In genomic region chr7:99330012-99330411, GRCm38 (mm10) we compare ENCODE assay signal across 23 mouse cellular contexts. TPM values are rescaled to one million over a fixed set of nuclear protein-coding genes. Genes with fewer than 3 reads are reported as not detected.
A peak's percentile ranks its signal among the peaks of the same experiment; 100 is the strongest.
DNase-seq lines count a peak whose midpoint lies in the region; ATAC-seq and TF ChIP-seq lines count a peak whose summit lies in the region.
"Had no signal": no experiment of that assay in that cellular context is flagged by ENCODE, and none has a peak within 500 bp of the region (broad histone marks: within the 10 kb centered on the region; RNA-seq: fewer than 3 reads in every experiment).

No protein-coding gene starts in this region.

- 87% methylated on average over 5 of the region's 5 CpGs for WGBS in forebrain, embryonic 10.5 days
- 89% methylated on average over 5 of the region's 5 CpGs for WGBS in forebrain, embryonic 13.5 days
- WGBS in intestine, embryonic 15.5 days = 67% methylated on average over 5 of the region's 5 CpGs
- 52% methylated on average over 5 of the region's 5 CpGs for WGBS in intestine, postnatal 0 days
- 66% methylated on average over 5 of the region's 5 CpGs for WGBS in intestine, embryonic 16.5 days

- no peak overlapping the region for H3K9ac ChIP-seq in forebrain, embryonic 13.5 days
- H3K9ac ChIP-seq in intestine, embryonic 15.5 days = no peak overlapping the region
- no peak overlapping the region for H3K9ac ChIP-seq in intestine, postnatal 0 days (ENCODE audit: low read depth, low read length)
- H3K9ac ChIP-seq in intestine, embryonic 16.5 days (ENCODE audit: low read depth, low read length) = no peak overlapping the region
- H3K9ac ChIP-seq: embryonic facial prominence, embryonic 12.5 days; forebrain, embryonic 12.5 days; forebrain, embryonic 15.5 days; forebrain, postnatal 0 days had no signal

- no peak overlapping the region for H3K4me2 ChIP-seq in forebrain, embryonic 13.5 days
- H3K4me2 ChIP-seq in intestine, embryonic 15.5 days (replicated peaks) = no peak overlapping the region
- no peak overlapping the region for H3K4me2 ChIP-seq in intestine, postnatal 0 days (replicated peaks; ENCODE audit: low read depth)
- no peak overlapping the region for H3K4me2 ChIP-seq in intestine, embryonic 16.5 days (ENCODE audit: low read depth, low read length)
- H3K4me2 ChIP-seq: embryonic facial prominence, embryonic 12.5 days; forebrain, embryonic 12.5 days; forebrain, embryonic 15.5 days had no signal

- H3K4me3 ChIP-seq in forebrain, embryonic 10.5 days = no peak overlapping the region
- no peak overlapping the region for H3K4me3 ChIP-seq in forebrain, embryonic 13.5 days
- no peak overlapping the region for H3K4me3 ChIP-seq in intestine, embryonic 15.5 days (replicated peaks)
- no peak overlapping the region for H3K4me3 ChIP-seq in intestine, postnatal 0 days (ENCODE audit: low read depth, low read length)
- H3K4me3 ChIP-seq in intestine, embryonic 16.5 days (ENCODE audit: low read length) = no peak overlapping the region
- H3K4me3 ChIP-seq: embryonic facial prominence, embryonic 10.5 days; embryonic facial prominence, embryonic 12.5 days; forebrain, embryonic 12.5 days; forebrain, embryonic 15.5 days had no signal

- TF ChIP-seq CTCF in intestine, postnatal 0 days (IDR thresholded peaks at IDR 0.05; ENCODE audit: low read depth) = no peak

- H3K27me3 ChIP-seq in forebrain, embryonic 10.5 days (ENCODE audit: poor library complexity, severe bottlenecking) = peaks cover 10% of the 10 kb centered on the region
- no peaks in the 10 kb centered on the region for H3K27me3 ChIP-seq in forebrain, embryonic 13.5 days
- no peaks in the 10 kb centered on the region for H3K27me3 ChIP-seq in intestine, embryonic 15.5 days (replicated peaks)
- H3K27me3 ChIP-seq in intestine, postnatal 0 days (replicated peaks; ENCODE audit: control insufficient read depth, insufficient read depth, low read length) = no peaks in the 10 kb centered on the region
- H3K27me3 ChIP-seq in intestine, embryonic 16.5 days (replicated peaks; ENCODE audit: control insufficient read depth, insufficient read depth, low read length) = no peaks in the 10 kb centered on the region
- H3K27me3 ChIP-seq: embryonic facial prominence, embryonic 12.5 days; forebrain, embryonic 12.5 days; forebrain, embryonic 15.5 days; Patski had no signal

- H3K36me3 ChIP-seq in forebrain, embryonic 10.5 days (replicated peaks) = peaks cover 6% of the 10 kb centered on the region; the same call in 1 of the 2 replicates
- 0 out of 2 replicates have a peak, but pooled peaks cover under 1% of the 10 kb centered on the region for H3K36me3 ChIP-seq in forebrain, embryonic 13.5 days (ENCODE audit: poor library complexity, severe bottlenecking)
- no peaks in the 10 kb centered on the region for H3K36me3 ChIP-seq in intestine, embryonic 15.5 days
- no peaks in the 10 kb centered on the region for H3K36me3 ChIP-seq in intestine, postnatal 0 days (ENCODE audit: control insufficient read depth, insufficient read depth)
- H3K36me3 ChIP-seq in intestine, embryonic 16.5 days (ENCODE audit: control insufficient read depth, insufficient read depth, low read length) = no peaks in the 10 kb centered on the region
- H3K36me3 ChIP-seq: embryonic facial prominence, embryonic 10.5 days; embryonic facial prominence, embryonic 12.5 days; forebrain, embryonic 15.5 days; G1E had no signal

- no peak for DNase-seq in forebrain, embryonic 10.5 days (ENCODE audit: extremely low spot score, low spot score)
- DNase-seq: adrenal gland, adult 8-10 months; adrenal gland, postnatal 14 days; adrenal gland, postnatal 36 days; B cell, adult 2 months; cerebellum, adult 11-12 months; cerebellum, adult 2 months; cerebellum, adult 9-10 months; cerebellum, postnatal 10 days; cerebellum, postnatal 25 days; forebrain, postnatal 0 days had no signal

- peak overlapping the region; percentile 75; the same call in 1 of the 2 replicates for H3K27ac ChIP-seq in forebrain, embryonic 10.5 days
- no peak overlapping the region for H3K27ac ChIP-seq in forebrain, embryonic 13.5 days
- H3K27ac ChIP-seq in intestine, embryonic 15.5 days = no peak overlapping the region
- no peak overlapping the region for H3K27ac ChIP-seq in intestine, postnatal 0 days (ENCODE audit: low read depth, low read length)
- no peak overlapping the region for H3K27ac ChIP-seq in intestine, embryonic 16.5 days (ENCODE audit: low read length)
- H3K27ac ChIP-seq: embryonic facial prominence, embryonic 12.5 days; forebrain, embryonic 15.5 days had no signal

- H3K4me1 ChIP-seq in forebrain, embryonic 10.5 days = peaks cover 29% of the 10 kb centered on the region
- peaks cover 9% of the 10 kb centered on the region for H3K4me1 ChIP-seq in forebrain, embryonic 13.5 days
- H3K4me1 ChIP-seq in intestine, embryonic 15.5 days (replicated peaks) = peaks cover 6% of the 10 kb centered on the region
- no peaks in the 10 kb centered on the region for H3K4me1 ChIP-seq in intestine, postnatal 0 days (replicated peaks; ENCODE audit: control insufficient read depth, insufficient read depth, low read length)
- no peaks in the 10 kb centered on the region for H3K4me1 ChIP-seq in intestine, embryonic 16.5 days (ENCODE audit: control insufficient read depth, insufficient read depth, low read length)

- no peak for ATAC-seq in forebrain, embryonic 13.5 days
- ATAC-seq in intestine, embryonic 15.5 days = peak; percentile 50; the same call in 1 of the 2 replicates
- ATAC-seq in intestine, postnatal 0 days = no peak
- ATAC-seq in intestine, embryonic 16.5 days = peak; percentile 64; the same call in 1 of the 2 replicates
- ATAC-seq: activated CD4-positive, CD25-positive, alpha-beta regulatory T cell, adult 4 months; CD4-positive, CD25-positive, alpha-beta regulatory T cell, adult 4 months; forebrain, embryonic 15.5 days; forebrain, postnatal 0 days; Patski had no signal

- no peaks in the 10 kb centered on the region for H3K9me3 ChIP-seq in forebrain, embryonic 10.5 days
- H3K9me3 ChIP-seq in forebrain, embryonic 13.5 days (replicated peaks) = no peaks in the 10 kb centered on the region
- H3K9me3 ChIP-seq in intestine, embryonic 15.5 days = no peaks in the 10 kb centered on the region
- no peaks in the 10 kb centered on the region for H3K9me3 ChIP-seq in intestine, postnatal 0 days (ENCODE audit: control insufficient read depth)
- H3K9me3 ChIP-seq in intestine, embryonic 16.5 days (ENCODE audit: control insufficient read depth, low read length) = no peaks in the 10 kb centered on the region
- H3K9me3 ChIP-seq: embryonic facial prominence, embryonic 10.5 days; embryonic facial prominence, embryonic 12.5 days; forebrain, embryonic 12.5 days; forebrain, embryonic 15.5 days; G1E had no signal

RNA-seq across cellular contexts. Expression of gene Serpinh1, which starts 23.0 kb away (rescaled TPM):
- 825 and 923 TPM in 2 replicates for polyA plus RNA-seq in forebrain, embryonic 10.5 days (2016; fragmentation: Nextera tagmentation; extraction: Ambion mirVana)
- polyA plus RNA-seq in forebrain, embryonic 13.5 days (2015; fragmentation: Nextera tagmentation; extraction: Ambion mirVana) = 261 and 291 TPM in 2 replicates
- polyA plus RNA-seq in intestine, embryonic 15.5 days (2015; fragmentation: Nextera tagmentation; extraction: Ambion mirVana) = 1,021 and 1,056 TPM in 2 replicates
- 199 and 204 TPM in 2 replicates for polyA plus RNA-seq in intestine, postnatal 0 days (2015; fragmentation: Nextera tagmentation; extraction: Ambion mirVana)
- polyA plus RNA-seq in intestine, embryonic 16.5 days (2015; fragmentation: Nextera tagmentation; extraction: Ambion mirVana) = 903 and 983 TPM in 2 replicates
- polyA plus RNA-seq: activated CD4-positive, CD25-positive, alpha-beta regulatory T cell, adult 4 months; G1E had no signal

RNA-seq across cellular contexts. Expression of gene Gdpd5, which starts 51.2 kb away (rescaled TPM):
- 12.7 and 15.9 TPM in 2 replicates for polyA plus RNA-seq in forebrain, embryonic 10.5 days (2016; fragmentation: Nextera tagmentation; extraction: Ambion mirVana)
- polyA plus RNA-seq in forebrain, embryonic 13.5 days (2015; fragmentation: Nextera tagmentation; extraction: Ambion mirVana) = 28.1 and 32.8 TPM in 2 replicates
- 15.4 and 15.9 TPM in 2 replicates for polyA plus RNA-seq in intestine, embryonic 15.5 days (2015; fragmentation: Nextera tagmentation; extraction: Ambion mirVana)
- 15.7 and 16.9 TPM in 2 replicates for polyA plus RNA-seq in intestine, postnatal 0 days (2015; fragmentation: Nextera tagmentation; extraction: Ambion mirVana)
- polyA plus RNA-seq in intestine, embryonic 16.5 days (2015; fragmentation: Nextera tagmentation; extraction: Ambion mirVana) = 17.1 and 17.5 TPM in 2 replicates

Comparison
In these comparisons a context has a peak if more than half of its experiments do, and no peak if none do; other contexts are left out.
1. ATAC-seq: peak in intestine, embryonic 15.5 days (single experiment) and intestine, embryonic 16.5 days (single experiment); none in forebrain, embryonic 13.5 days (single experiment) and intestine, postnatal 0 days (single experiment).